Mouse (Mus musculus) midbrain, embryonic 12.5 days (tissue): ENCODE data around the gene 1700037H04Rik. TPM values are rescaled to one million over a fixed set of nuclear protein-coding genes. Genes with fewer than 3 reads are reported as not detected.

ENCODE experiments used
- ATAC-seq: fragments of 200-750 bp; cut with Nextera tagmentation; 2 replicates; pipeline ENCODE4 v1.8.0; 2017; ENCODE audit warnings: low read depth, moderate TSS enrichment, moderate library complexity; ENCODE audit not compliant: low FRiP score
- H3K27ac ChIP-seq: fragments of 300-500 bp; sonication (generic); replicated peaks from 2 replicates; pipeline ENCODE4 v1.5.1; 2016; ENCODE audit warnings: mild to moderate bottlenecking
- H3K27me3 ChIP-seq: fragments of 300-500 bp; sonication (generic); 2 replicates; pipeline ENCODE4 v1.6.1; 2016; ENCODE audit warnings: mild to moderate bottlenecking
- H3K36me3 ChIP-seq: fragments of 300-500 bp; sonication (generic); 2 replicates; pipeline ENCODE4 v1.6.1; 2016
- H3K4me1 ChIP-seq: fragments of 300-500 bp; sonication (generic); 2 replicates; pipeline ENCODE4 v1.6.1; 2016
- H3K4me2 ChIP-seq: fragments of 300-500 bp; sonication (generic); replicated peaks from 2 replicates; pipeline ENCODE4 v1.6.1; 2016; ENCODE audit warnings: mild to moderate bottlenecking, moderate library complexity
- H3K4me3 ChIP-seq: fragments of 300-500 bp; sonication (generic); 2 replicates; pipeline ENCODE4 v1.5.1; 2016; ENCODE audit warnings: mild to moderate bottlenecking
- H3K9ac ChIP-seq: fragments of 300-500 bp; sonication (generic); replicated peaks from 2 replicates; pipeline ENCODE4 v1.6.1; 2016; ENCODE audit warnings: mild to moderate bottlenecking, moderate library complexity
- H3K9me3 ChIP-seq: fragments of 300-500 bp; sonication (generic); 2 replicates; pipeline ENCODE4 v1.6.1; 2016; ENCODE audit warnings: mild to moderate bottlenecking
- WGBS: fragments of 180-500 bp; shearing (Covaris S2); methylation state at CpG from one replicate; pipeline ENCODE4 v1.1.7; 2016; 5-methylcytosine and 5-hydroxymethylcytosine counted together
- polyA plus RNA-seq: library from polyadenylated mRNA; unstranded; fragments of >200 nt; fragmentation: Nextera tagmentation; extraction: Ambion mirVana; gene quantifications from 2 replicates; pipeline ENCODE4 v1.2.1, GENCODE M21; 2016

The 1700037H04Rik gene
- 92.2 and 98.3 TPM in 2 replicates for polyA plus RNA-seq

DNA sequence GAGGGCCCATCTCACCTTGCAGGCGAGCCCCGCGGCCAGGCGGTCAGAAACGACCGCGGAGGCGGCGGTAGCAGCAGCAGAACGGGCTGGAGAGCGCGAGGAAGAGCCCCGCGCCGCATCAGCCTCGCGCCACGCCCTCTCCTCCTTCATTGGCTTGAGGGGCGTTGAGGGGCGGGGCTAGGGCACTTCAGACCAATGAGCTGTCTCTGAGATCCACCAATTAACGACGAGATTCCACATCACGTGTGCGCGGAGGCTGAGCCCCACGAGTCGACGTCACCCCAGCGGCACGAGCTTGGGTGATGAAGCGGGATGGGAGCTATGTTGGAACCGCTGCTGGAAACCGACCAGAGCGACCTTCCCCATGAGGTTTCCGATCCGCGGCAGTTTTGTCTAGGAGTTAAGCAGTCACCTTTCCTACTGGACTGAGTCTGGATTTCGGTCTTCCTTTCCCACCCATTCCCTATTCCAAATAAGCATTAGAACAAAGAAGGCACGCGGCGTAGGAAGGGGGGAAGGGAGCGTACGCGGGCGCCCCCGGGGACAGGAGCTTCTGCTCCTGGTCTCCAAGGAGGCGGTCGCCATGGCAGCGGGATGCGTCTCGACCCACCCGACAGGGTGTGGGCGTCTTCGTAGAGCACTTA lies at the start of gene 1700037H04Rik:
Gene 1700037H04Rik, minus strand, starts transcription at position 144 of the 644 bp plus-strand sequence.
- Histone ChIP-seq H3K27me3 (no peaks in the 10 kb centered on the region; the same call in 1 of the 2 replicates), H3K9ac (peak within 1 kb of the TSS; percentile 84), H3K4me2 (peak within 1 kb of the TSS; percentile 93), H3K4me3 (peak within 1 kb of the TSS; percentile 79), H3K27ac (peak within 1 kb of the TSS; percentile 96), H3K9me3 (no peaks in the 10 kb centered on the region), H3K36me3 (0 out of 2 replicates have a peak, but pooled peaks cover 6% of the 10 kb centered on the region), H3K4me1 (peaks cover 31% of the 10 kb centered on the region)
- peak; percentile 97 for ATAC-seq
- WGBS = under 1% methylated on average over 54 of the region's 54 CpGs

DNA sequence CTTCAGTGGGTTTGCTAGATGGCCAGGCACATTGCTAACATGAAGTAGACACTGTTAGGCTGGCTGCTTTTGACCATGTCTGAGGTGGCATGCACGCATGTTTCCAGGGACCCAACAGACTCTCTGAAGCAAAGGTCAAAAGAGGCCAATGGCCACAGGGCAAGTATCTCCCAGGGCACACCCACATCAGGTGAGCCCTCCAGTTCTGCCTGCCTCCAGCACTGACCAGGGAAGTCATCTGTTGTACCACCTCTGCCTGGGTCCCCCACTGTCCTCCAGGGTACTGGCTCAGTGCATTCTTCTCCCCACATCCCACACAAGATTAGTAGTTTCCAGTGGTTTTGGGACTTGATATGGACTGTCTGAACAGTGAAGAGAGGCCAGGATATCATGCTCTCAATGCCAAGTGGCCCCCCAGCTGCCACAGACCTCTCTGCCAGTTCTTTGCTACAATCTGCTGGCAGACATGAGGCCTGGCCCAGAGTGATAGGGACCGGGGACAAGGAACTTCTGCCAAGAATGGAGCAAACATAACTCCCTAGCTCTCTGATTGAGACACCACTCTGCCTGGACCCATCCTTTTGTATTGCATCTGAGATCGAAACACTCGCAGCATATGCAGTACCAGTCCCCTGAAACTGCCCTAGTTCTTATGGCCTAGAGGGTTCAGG lies 49.4 kb upstream of the 1700037H04Rik start:
- H3K27me3 ChIP-seq = no peaks in the 10 kb centered on the region
- peak overlapping the region; percentile 64 for H3K4me3 ChIP-seq
- H3K4me1 ChIP-seq = peaks cover 16% of the 10 kb centered on the region
- peak overlapping the region; percentile 54 for H3K4me2 ChIP-seq
- no peak for ATAC-seq
- H3K9me3 ChIP-seq = no peaks in the 10 kb centered on the region
- H3K36me3 ChIP-seq = peaks cover 12% of the 10 kb centered on the region
- WGBS = 68% methylated on average over 4 of the region's 4 CpGs
- peak overlapping the region; percentile 57; the same call in 1 of the 2 replicates for H3K9ac ChIP-seq
- H3K27ac ChIP-seq = peak overlapping the region; percentile 88

DNA sequence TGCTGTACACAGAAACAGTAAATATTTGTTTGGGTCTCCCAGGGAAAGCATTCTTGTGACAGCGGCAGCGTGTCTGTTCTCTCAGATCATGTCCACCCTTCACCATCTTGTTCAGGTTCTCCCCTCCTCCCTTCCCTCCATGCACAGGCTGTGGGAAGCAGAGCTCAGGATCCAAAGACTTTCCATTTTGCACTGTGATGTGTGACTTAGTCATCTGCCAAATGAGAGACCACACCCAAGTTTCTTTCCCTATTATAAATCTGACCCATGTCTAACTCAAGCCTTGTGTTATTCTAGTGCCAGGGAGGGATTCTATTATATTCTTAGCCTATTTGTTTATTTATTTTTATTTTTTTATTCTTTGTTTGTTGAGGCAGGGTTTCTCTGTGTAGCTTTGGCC lies 48.5 kb upstream of the 1700037H04Rik start:
- Histone ChIP-seq H3K27ac (no peak overlapping the region), H3K36me3 (peaks cover 10% of the 10 kb centered on the region), H3K4me2 (no peak overlapping the region), H3K9ac (no peak overlapping the region), H3K4me3 (no peak overlapping the region), H3K27me3 (no peaks in the 10 kb centered on the region), H3K4me1 (peaks cover 16% of the 10 kb centered on the region), H3K9me3 (no peaks in the 10 kb centered on the region)
- ATAC-seq = no peak
- 94% methylated on average over 2 of the region's 2 CpGs for WGBS

DNA sequence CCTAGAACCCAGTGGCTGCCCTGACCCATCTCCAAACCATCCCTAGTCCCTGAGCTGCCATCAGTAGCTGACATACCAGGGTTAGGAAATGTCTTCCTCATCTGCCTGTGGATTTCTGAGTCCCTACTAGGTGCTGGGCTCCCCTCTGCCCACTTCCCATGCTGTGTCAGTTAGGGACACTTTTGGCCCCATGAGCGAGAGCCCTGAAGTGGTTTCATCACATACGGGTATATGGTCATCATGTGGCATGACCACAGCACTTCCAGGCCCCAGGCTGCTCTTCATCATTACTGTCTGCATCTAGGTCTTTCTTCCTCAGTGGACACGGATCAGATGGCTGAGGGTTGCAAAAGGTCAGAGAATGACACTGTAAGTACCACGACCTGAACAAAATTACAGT lies 46.9 kb upstream of the 1700037H04Rik start, which contains the start of gene Ap5s1:
Gene Ap5s1, plus strand, starts transcription at position 301 of the 400 bp plus-strand sequence.
- Histone ChIP-seq H3K9ac (no peak within 1 kb of the TSS), H3K27ac (no peak within 1 kb of the TSS), H3K4me2 (no peak within 1 kb of the TSS), H3K27me3 (no peaks in the 10 kb centered on the region), H3K9me3 (no peaks in the 10 kb centered on the region), H3K36me3 (no peaks in the 10 kb centered on the region), H3K4me3 (no peak within 1 kb of the TSS), H3K4me1 (peaks cover 14% of the 10 kb centered on the region)
- WGBS = 81% methylated on average over 4 of the region's 4 CpGs
- ATAC-seq = no peak

DNA sequence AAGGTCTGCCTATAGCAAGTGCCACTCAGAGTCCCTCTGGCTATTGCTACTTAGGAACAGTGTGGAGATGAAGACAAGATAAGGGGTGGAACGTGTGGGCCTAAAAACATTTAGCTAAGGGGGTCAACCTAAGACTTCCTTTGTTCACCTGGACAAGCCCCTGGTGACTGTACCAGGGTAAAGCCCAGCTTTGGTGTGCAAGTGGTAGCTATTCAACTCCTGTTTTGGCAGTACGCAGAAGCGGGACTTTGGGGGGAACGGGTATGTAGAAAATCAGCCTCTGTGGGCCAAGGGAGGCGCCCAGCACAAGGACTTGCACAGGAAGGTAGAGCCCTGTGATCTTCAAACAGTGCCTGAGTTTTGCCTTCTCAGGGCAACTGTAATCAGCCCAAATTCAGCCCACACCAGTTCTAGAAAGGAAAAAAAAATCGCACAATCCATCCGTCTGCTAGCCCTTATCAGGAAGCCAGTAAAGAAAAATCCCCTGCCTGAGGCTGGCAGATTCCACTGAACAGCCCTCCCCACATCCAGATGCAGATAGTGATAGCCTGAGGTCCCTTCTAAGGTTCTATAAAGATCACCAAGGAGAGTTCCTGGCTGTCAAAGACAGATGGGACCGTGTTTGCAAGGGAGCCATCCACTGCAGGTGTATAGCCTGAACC lies 45.8 kb upstream of the 1700037H04Rik start:
- Histone ChIP-seq H3K27ac (no peak overlapping the region), H3K4me3 (no peak overlapping the region), H3K27me3 (no peaks in the 10 kb centered on the region), H3K9me3 (no peaks in the 10 kb centered on the region), H3K4me2 (no peak overlapping the region), H3K4me1 (peaks cover 6% of the 10 kb centered on the region), H3K36me3 (no peaks in the 10 kb centered on the region), H3K9ac (no peak overlapping the region)
- no peak for ATAC-seq
- 91% methylated on average over 8 of the region's 8 CpGs for WGBS

DNA sequence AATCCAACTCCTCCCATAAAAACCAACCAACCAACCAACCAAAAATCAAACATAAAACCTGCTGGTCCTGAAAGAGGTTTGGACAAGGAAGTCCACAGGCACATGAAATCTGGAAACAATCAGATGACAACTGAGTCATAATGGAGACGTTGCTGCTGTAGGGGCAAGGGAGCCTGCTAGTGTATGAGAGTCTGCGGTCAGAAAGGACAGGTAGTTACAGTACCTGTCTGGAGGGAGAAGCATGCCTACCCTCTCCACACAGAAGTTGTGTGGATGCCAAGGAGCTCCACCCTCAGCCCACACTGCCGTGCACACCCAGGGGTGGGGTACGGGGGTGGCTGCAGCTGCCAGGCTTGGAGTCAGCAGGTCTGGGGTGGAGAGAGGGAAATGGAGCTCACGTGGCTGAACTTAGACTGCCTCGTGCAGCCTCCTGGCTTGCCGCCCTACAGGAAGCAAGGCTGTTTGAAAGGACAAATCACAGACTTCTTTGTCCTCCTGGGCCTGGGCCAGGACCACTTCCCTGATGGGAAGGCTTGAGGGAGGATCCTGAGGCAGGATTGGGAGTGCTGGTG lies 44.6 kb upstream of the 1700037H04Rik start:
- Histone ChIP-seq H3K4me2 (no peak overlapping the region), H3K9ac (no peak overlapping the region), H3K27me3 (no peaks in the 10 kb centered on the region), H3K4me3 (no peak overlapping the region), H3K9me3 (no peaks in the 10 kb centered on the region), H3K36me3 (peaks cover 8% of the 10 kb centered on the region), H3K27ac (no peak overlapping the region), H3K4me1 (peaks cover 3% of the 10 kb centered on the region; the same call in 1 of the 2 replicates)
- WGBS = 62% methylated on average over 7 of the region's 7 CpGs
- no peak for ATAC-seq

DNA sequence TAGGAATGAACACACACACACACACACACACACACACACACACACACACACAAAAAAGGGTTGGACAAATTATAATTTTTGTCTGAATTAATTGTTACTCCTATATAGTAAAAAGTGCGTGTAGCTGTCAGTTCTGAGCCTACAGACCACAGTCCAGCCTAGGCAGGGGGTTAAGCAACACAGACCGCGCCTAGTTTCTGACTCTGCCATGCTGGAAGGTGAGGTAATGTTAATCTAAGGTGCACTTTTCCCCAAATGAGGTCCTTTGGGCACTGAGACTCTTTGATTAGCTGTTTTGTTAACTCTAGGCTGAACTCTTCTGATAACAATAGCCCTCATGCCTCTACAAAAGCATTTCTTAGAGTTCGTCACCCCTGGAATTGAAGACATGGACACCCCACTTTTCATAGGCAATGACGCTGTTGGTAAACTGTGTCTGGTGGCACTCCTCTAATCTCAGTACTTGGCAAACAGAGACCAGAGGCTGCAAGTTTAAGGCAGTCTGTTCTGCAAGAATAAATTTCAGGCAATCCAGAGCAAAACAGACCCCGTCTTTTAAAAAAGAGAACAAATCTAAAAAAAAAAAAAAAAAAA lies 44.0 kb upstream of the 1700037H04Rik start:
- no peak for ATAC-seq
- WGBS = 89% methylated on average over 6 of the region's 6 CpGs
- Histone ChIP-seq H3K27ac (no peak overlapping the region), H3K9me3 (no peaks in the 10 kb centered on the region), H3K4me2 (no peak overlapping the region), H3K4me3 (no peak overlapping the region), H3K27me3 (no peaks in the 10 kb centered on the region), H3K4me1 (no peaks in the 10 kb centered on the region), H3K36me3 (peaks cover 14% of the 10 kb centered on the region), H3K9ac (no peak overlapping the region)

DNA sequence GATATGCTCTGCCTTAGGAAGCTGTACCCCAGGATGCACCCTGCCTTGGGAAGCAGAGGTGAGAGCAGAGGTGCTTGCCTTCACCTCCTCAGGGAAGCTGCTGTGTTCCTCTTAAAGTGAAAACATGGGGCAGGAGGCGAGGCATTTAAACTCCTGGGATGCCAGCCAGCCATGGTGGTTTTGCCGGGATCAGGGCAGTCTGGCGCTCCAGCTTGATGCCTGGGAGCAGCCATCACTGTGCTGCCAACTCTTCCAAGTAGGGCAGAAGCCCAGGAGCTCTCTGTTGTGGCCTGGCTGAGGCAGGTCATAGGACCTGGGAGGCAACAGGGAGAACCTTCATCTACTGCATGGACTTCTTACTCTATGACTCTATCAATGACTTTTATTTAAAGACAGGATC lies 41.4 kb upstream of the 1700037H04Rik start:
- Histone ChIP-seq H3K4me2 (no peak overlapping the region), H3K27ac (no peak overlapping the region), H3K4me1 (no peaks in the 10 kb centered on the region), H3K4me3 (no peak overlapping the region), H3K9ac (no peak overlapping the region), H3K9me3 (no peaks in the 10 kb centered on the region), H3K36me3 (peaks cover 33% of the 10 kb centered on the region), H3K27me3 (no peaks in the 10 kb centered on the region)
- 100% methylated on average over 3 of the region's 3 CpGs for WGBS
- no peak for ATAC-seq

DNA sequence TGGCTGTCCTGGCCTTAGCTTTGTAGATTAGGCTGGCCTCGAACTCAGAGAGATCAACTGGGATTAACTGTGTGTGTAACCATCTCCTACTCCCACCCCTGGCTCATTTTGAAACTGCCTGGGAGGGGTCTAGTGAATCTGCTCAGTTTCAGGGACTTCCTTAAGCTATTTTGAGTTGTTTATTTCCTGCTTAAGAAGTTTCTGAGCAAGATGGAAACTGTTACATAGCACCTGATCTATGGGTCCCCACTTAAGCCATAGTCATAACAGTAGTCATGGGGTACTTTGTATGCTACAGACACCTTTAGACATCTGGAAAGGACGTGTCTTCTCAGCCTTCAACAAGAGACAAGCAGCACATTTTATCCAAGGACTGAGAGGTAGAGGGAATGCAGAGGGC lies 40.8 kb upstream of the 1700037H04Rik start:
- H3K4me1 ChIP-seq = no peaks in the 10 kb centered on the region
- H3K27ac ChIP-seq = no peak overlapping the region
- H3K36me3 ChIP-seq = peaks cover 39% of the 10 kb centered on the region
- 82% methylated on average over 2 of the region's 2 CpGs for WGBS
- H3K4me3 ChIP-seq = no peak overlapping the region
- no peak overlapping the region for H3K4me2 ChIP-seq
- no peaks in the 10 kb centered on the region for H3K9me3 ChIP-seq
- H3K27me3 ChIP-seq = no peaks in the 10 kb centered on the region
- no peak overlapping the region for H3K9ac ChIP-seq
- ATAC-seq = no peak

DNA sequence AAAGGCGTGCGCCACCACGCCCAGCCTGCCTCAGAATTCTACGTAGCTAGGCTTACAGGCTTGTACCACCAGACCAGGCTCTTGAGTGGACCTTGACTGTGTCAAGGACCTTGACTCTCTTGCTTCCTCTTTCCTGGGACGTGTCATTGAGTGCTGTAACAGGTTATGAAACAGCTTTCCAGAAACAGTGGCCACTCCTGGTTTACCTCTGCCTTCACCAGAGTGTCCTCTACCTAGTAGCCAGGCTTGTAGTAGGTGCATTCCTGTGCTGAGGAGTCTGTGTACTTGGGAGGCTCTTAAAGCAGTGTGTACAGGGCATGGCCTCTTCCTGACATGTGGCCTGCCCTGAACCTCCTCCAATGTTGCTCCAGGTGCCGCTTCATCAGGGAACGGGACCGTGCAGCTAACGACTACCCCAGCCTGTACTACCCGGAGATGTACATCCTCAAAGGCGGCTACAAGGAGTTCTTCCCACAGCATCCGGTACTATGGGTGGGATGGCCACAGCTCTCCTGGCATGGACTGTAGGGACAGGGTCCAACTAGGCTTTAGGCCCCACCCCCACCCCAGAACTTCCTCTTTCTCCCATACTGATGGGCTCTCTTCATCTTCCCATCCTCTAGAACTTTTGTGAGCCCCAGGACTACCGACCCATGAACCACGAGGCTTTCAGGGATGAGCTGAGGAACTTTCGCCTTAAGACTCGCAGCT lies 36.9 kb upstream of the 1700037H04Rik start:
- H3K27ac ChIP-seq = no peak overlapping the region
- H3K4me3 ChIP-seq = no peak overlapping the region
- H3K36me3 ChIP-seq = peaks cover 76% of the 10 kb centered on the region
- H3K4me2 ChIP-seq = no peak overlapping the region
- WGBS = 91% methylated on average over 16 of the region's 16 CpGs
- H3K9ac ChIP-seq = no peak overlapping the region
- H3K9me3 ChIP-seq = no peaks in the 10 kb centered on the region
- H3K4me1 ChIP-seq = peaks cover under 1% of the 10 kb centered on the region; the same call in 1 of the 2 replicates
- ATAC-seq = no peak
- no peaks in the 10 kb centered on the region for H3K27me3 ChIP-seq

DNA sequence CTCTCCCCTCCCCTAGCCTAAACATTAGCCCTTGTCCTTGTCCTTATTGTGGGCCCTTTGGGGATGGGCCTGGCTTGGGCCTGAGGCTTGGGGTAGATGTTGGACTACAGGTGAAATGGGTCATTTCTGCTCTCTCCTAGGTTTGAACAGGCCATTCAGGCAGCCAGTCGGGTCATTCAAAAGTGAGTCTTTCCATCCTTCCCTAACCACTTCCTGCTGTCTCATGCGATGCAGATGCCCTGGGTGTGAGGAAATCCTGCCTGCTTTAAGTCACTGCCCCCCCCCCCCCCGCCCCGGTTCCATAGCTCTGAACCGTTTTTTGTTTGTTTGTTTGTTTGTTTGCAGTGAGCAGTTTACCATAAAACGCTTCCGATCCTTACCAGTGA lies 31.1 kb upstream of the 1700037H04Rik start:
- H3K36me3 ChIP-seq = peaks cover 44% of the 10 kb centered on the region
- H3K9ac ChIP-seq = no peak overlapping the region
- no peak overlapping the region for H3K4me3 ChIP-seq
- H3K27ac ChIP-seq = peak overlapping the region; percentile 90
- H3K27me3 ChIP-seq = no peaks in the 10 kb centered on the region
- WGBS = 58% methylated on average over 6 of the region's 7 CpGs
- H3K4me1 ChIP-seq = peaks cover 50% of the 10 kb centered on the region
- ATAC-seq = no peak
- no peaks in the 10 kb centered on the region for H3K9me3 ChIP-seq
- H3K4me2 ChIP-seq = peak overlapping the region; percentile 76
